In genomic region chr10:81623441-81623840, GRCm38 (mm10) we compare ENCODE assay signal across 14 mouse cellular contexts.
"Had no signal": no experiment of that assay in that cellular context is flagged by ENCODE, and none has a peak within 500 bp of the region (broad histone marks: within the 10 kb centered on the region; RNA-seq: fewer than 3 reads in every experiment).

No protein-coding gene starts in this region.

- H3K27ac ChIP-seq: kidney, embryonic 15.5 days; limb, embryonic 13.5 days; liver, embryonic 13.5 days; midbrain, embryonic 10.5 days; neural tube, embryonic 13.5 days had no signal

- DNase-seq: kidney, adult 2 months; kidney, postnatal 14 days; left cerebral cortex, postnatal 4 days; liver, embryonic 13.5 days; lung, adult 18-20 months; lung, postnatal 4 days; right cerebral cortex, postnatal 14 days; thymus, adult 2 months; thymus, postnatal 25 days had no signal

- H3K9ac ChIP-seq: kidney, embryonic 15.5 days; limb, embryonic 13.5 days; liver, embryonic 13.5 days; neural tube, embryonic 13.5 days had no signal

- H3K9me3 ChIP-seq: kidney, embryonic 15.5 days; limb, embryonic 13.5 days; liver, embryonic 13.5 days; midbrain, embryonic 10.5 days; neural tube, embryonic 13.5 days had no signal

- H3K4me3 ChIP-seq: kidney, embryonic 15.5 days; limb, embryonic 13.5 days; liver, embryonic 13.5 days; midbrain, embryonic 10.5 days; neural tube, embryonic 13.5 days had no signal

- ATAC-seq: midbrain, embryonic 16.5 days had no signal

- H3K4me2 ChIP-seq: kidney, embryonic 15.5 days; limb, embryonic 13.5 days; liver, embryonic 13.5 days; neural tube, embryonic 13.5 days had no signal

- H3K27me3 ChIP-seq: kidney, embryonic 15.5 days; limb, embryonic 13.5 days; liver, embryonic 13.5 days; neural tube, embryonic 13.5 days had no signal
